Mouse (Mus musculus) hematopoietic multipotent progenitor cell, adult 10-12 weeks (in vitro differentiated cells): Measurements from ENCODE around the gene Myog. TPM values are rescaled to one million over a fixed set of nuclear protein-coding genes. Genes with fewer than 3 reads are reported as not detected.

ENCODE experiments used
- polyA plus RNA-seq: library from polyadenylated mRNA; stranded (reverse); fragments of >175 nt; gene quantifications from 2 replicates; pipeline ENCODE4 v1.2.3, GENCODE M21; 2012; ENCODE audit warnings: low replicate concordance

Myog gene
- not detected in 2 replicates for polyA plus RNA-seq

GRCm38 (mm10) chr1:134289598-134290099, at the start of gene Myog:
Myog (plus strand) TSS chr1:134289989.

DNA sequence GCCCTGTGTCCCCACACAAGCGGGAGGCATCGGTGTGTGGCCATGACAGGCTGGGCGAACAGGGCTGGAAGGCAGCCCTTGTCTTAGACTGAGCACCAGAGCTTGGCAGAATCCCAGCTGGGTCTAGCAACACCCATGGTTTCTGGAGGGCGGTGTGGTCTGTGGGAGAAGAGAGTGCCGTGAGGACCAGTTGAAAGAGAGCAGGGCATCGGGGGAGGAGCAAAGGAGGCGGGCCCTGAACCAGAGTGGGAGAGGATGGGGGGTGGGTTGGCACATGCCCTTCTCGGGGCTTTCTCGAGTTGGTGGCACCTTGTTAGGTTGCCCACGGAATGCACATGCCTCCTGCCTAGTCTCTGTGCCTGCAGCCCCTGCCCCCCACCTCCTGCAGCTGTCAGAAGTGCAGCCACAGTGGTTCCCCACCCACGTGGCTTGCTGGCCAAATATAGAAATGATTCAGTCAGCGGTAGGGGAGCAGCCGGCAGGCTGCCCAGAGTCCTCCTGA, 43.0 kb downstream of the Myog start, which contains the start of gene Ppfia4:
Gene Ppfia4 (minus strand): TSS at position 159 of the 502 bp plus-strand sequence.

Other genes starting within 250 kb of the Myog start
- 25.8 and 146 TPM in 2 replicates for gene Btg2, start 210.9 kb upstream of the Myog start, polyA plus RNA-seq
- 0.18 TPM in 1 of 2 replicates, not detected in the other for gene Chit1, start 178.7 kb upstream of the Myog start, polyA plus RNA-seq
- 1.4 and 4.1 TPM in 2 replicates for gene Chil1, start 107.8 kb upstream of the Myog start, polyA plus RNA-seq
- 0.08 TPM in 1 of 2 replicates, not detected in the other for gene Mybph, start 96.5 kb upstream of the Myog start, polyA plus RNA-seq
- gene Adora1, start 54.6 kb upstream of the Myog start, polyA plus RNA-seq = not detected in 2 replicates
- 40.3 and 96.5 TPM in 2 replicates for gene Ppfia4, start 42.9 kb downstream of the Myog start, polyA plus RNA-seq
- 18.8 and 32.9 TPM in 2 replicates for gene Tmem183a, start 72.0 kb downstream of the Myog start, polyA plus RNA-seq
- not detected in 2 replicates for gene 4933406M09Rik, start 96.0 kb downstream of the Myog start, polyA plus RNA-seq
- 29.4 and 30.2 TPM in 2 replicates for gene Cyb5r1, start 115.6 kb downstream of the Myog start, polyA plus RNA-seq
- 111 and 249 TPM in 2 replicates for gene Adipor1, start 125.4 kb downstream of the Myog start, polyA plus RNA-seq
- gene Klhl12, start 165.5 kb downstream of the Myog start, polyA plus RNA-seq = 3.5 and 3.8 TPM in 2 replicates
- 6.0 and 15.6 TPM in 2 replicates for gene Rabif, start 204.7 kb downstream of the Myog start, polyA plus RNA-seq